Mouse (Mus musculus): ENCODE results near the gene Khnyn. TPM values are rescaled to one million over a fixed set of nuclear protein-coding genes. Genes with fewer than 3 reads are reported as not detected.
A peak's percentile ranks its signal among the peaks of the same experiment; 100 is the strongest.

The Khnyn gene
- polyA plus RNA-seq (2015; fragmentation: Nextera tagmentation; extraction: Ambion mirVana), result 18.3 and 18.8 TPM in 2 replicates

GRCm38 (mm10) chr14:55884713-55885113, at the start of gene Khnyn:
TSS of gene Khnyn (plus strand) at chr14:55884947.
- H3K27me3 ChIP-seq, result no peaks in the 10 kb centered on the region
- peaks cover 42% of the 10 kb centered on the region for H3K4me1 ChIP-seq
- WGBS, result 0% methylated on average over 30 of the region's 30 CpGs
- peak within 1 kb of the TSS; percentile 61 for H3K4me3 ChIP-seq
- peak within 1 kb of the TSS; percentile 68 for H3K9ac ChIP-seq
- H3K36me3 ChIP-seq, result peaks cover 33% of the 10 kb centered on the region
- H3K9me3 ChIP-seq, result no peaks in the 10 kb centered on the region
- peak; percentile 97 for ATAC-seq (ENCODE audit: borderline replicate concordance, extremely low read depth, low FRiP score, low TSS enrichment)
- H3K4me2 ChIP-seq, result peak within 1 kb of the TSS; percentile 79
- peak within 1 kb of the TSS; percentile 97 for H3K27ac ChIP-seq

DNA sequence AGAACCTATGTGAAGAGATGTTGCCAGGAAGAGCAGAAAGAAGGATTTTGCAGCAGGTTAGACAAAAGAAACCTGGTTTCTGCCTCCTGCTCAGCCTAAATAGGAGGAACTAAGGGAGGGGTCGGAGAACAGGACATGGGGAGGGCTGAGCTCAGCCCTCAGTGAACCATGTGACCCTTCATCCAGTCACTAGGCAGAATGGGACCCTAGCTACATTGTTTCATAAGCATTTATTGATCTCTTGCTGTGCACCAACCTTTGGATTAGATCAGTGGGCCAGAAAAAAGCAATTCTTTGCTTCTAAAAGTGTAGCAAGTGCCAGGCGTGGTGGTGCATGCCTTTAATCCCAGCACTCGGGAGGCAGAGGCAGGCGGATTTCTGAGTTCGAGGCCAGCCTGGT, 46.4 kb upstream of the Khnyn start:
- no peak overlapping the region for H3K4me2 ChIP-seq
- H3K27me3 ChIP-seq, result no peaks in the 10 kb centered on the region
- no peak overlapping the region for H3K9ac ChIP-seq
- H3K36me3 ChIP-seq, result peaks cover 7% of the 10 kb centered on the region; the same call in 1 of the 2 replicates
- no peak overlapping the region for H3K4me3 ChIP-seq
- no peak overlapping the region for H3K27ac ChIP-seq
- no peak for ATAC-seq (ENCODE audit: borderline replicate concordance, extremely low read depth, low FRiP score, low TSS enrichment)
- no peaks in the 10 kb centered on the region for H3K9me3 ChIP-seq
- 85% methylated on average over 5 of the region's 5 CpGs for WGBS
- peaks cover 16% of the 10 kb centered on the region for H3K4me1 ChIP-seq

DNA sequence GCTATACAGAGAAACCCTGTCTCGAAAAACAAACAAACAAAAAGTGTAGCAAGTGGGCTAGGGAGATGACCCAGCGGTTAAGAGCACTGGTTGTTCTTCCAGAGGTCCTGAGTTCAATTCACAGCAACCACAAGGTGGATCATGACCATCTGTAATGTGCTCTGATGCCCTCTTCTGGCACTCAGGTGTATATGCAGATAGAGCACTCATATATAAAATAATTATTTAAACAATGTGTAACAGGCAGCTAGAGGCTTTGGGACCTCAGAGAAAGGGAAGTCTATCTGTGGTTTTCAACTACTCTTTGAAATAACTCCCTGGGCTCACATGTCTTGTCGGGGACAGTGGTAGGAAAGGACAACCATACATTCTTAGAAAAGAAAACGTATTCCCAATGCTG, 46.0 kb upstream of the Khnyn start:
- 87% methylated on average over 4 of the region's 4 CpGs for WGBS
- H3K4me1 ChIP-seq, result peaks cover 16% of the 10 kb centered on the region
- ATAC-seq (ENCODE audit: borderline replicate concordance, extremely low read depth, low FRiP score, low TSS enrichment), result no peak

DNA sequence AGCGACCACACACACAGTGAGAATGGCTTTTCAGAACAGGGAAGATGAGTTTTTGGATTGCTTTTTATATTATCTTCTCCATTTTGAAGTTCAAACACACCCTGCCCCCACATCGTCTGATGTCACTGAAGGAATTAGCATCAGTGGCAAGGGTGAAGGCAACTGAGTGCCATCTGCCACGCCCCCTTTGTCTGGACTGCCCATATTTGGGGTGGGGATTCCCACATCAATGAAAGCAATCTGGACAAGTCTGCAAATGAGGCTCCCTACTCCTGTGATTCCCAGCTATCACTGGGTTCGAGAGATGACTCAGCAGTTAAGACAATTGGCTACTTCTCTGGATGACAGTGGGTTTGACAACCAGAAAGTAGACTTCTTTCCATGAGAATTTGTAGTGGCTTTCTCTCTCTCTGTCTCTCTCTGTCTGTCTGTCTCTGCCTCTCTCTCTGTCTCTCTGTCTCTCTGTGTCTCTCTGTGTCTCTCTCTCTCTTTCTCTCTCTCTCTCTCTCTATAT, 43.8 kb upstream of the Khnyn start:
- Histone ChIP-seq H3K27ac (no peak overlapping the region), H3K9me3 (no peaks in the 10 kb centered on the region), H3K4me3 (no peak overlapping the region), H3K36me3 (no peaks in the 10 kb centered on the region), H3K9ac (no peak overlapping the region), H3K4me1 (0 out of 2 replicates have a peak, but pooled peaks cover 3% of the 10 kb centered on the region), H3K4me2 (no peak overlapping the region), H3K27me3 (no peaks in the 10 kb centered on the region)
- WGBS, result 62% methylated on average over 4 of the region's 4 CpGs
- ATAC-seq (ENCODE audit: borderline replicate concordance, extremely low read depth, low FRiP score, low TSS enrichment), result no peak

More for the DNA sequence above, 46.0 kb upstream of the Khnyn start:
- Histone ChIP-seq H3K36me3 (peaks cover 3% of the 10 kb centered on the region; the same call in 1 of the 2 replicates), H3K4me3 (no peak overlapping the region), H3K9ac (no peak overlapping the region), H3K27me3 (no peaks in the 10 kb centered on the region), H3K27ac (no peak overlapping the region), H3K4me2 (no peak overlapping the region), H3K9me3 (no peaks in the 10 kb centered on the region)

DNA sequence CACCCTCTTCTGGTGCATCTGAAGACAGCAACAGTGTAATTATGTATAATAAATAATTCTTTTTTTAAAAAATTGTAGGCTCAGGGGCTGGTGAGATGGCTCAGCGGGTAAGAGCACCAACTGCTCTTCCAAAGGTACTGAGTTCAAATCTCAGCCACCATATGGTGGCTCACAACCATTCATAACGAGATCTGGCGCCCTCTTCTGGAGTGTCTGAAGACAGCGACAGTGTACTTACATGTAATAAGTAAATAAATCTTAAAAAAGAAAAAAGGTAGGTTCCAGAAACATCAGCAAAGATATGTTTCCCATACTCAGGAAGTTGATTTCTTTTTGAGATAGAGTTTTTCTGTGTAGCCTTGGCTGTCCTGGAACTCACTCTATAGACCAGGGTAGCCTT, 42.0 kb upstream of the Khnyn start:
- no peak for ATAC-seq (ENCODE audit: borderline replicate concordance, extremely low read depth, low FRiP score, low TSS enrichment)
- H3K9me3 ChIP-seq, result no peaks in the 10 kb centered on the region
- H3K27ac ChIP-seq, result no peak overlapping the region
- H3K4me3 ChIP-seq, result no peak overlapping the region
- 67% methylated on average over 4 of the region's 4 CpGs for WGBS
- no peaks in the 10 kb centered on the region for H3K4me1 ChIP-seq
- H3K36me3 ChIP-seq, result no peaks in the 10 kb centered on the region
- H3K27me3 ChIP-seq, result no peaks in the 10 kb centered on the region
- no peak overlapping the region for H3K9ac ChIP-seq
- H3K4me2 ChIP-seq, result no peak overlapping the region

DNA sequence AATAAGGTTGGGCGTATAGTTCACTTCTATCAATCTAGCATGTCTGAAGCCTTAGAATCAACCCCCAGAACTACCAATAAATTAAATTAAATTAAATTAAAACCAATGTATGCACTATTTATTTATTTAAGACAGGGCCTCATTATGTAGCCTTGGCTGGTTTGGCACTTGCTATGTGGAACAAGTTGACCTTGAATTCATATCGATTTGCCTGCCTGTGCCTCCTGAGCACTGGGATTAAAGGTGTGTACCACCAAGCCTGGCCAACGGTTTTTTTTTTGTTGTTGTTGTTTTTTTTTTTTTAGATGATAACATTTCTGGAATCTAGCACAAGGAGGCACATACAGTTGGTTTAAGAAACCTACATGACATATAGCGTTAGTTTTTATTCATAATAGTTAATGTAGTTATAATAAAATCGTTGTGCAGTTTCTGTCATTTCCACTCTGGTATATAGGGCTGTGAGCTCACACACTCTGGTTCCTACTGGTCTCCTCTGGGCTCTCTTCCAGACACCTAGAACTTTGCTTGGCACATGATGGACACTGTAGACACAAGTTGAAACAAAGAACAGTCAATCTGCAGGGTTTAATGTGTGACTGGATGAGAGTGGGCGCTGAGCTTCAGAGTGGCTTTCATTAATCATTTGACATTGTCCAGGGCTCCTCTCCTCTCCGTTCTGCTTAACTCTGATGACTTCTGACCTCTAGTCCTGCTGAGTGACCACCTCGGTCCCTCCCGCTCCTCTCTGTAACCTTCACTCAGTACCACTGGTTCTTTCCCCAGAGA, 39.0 kb upstream of the Khnyn start:
- H3K36me3 ChIP-seq, result no peaks in the 10 kb centered on the region
- WGBS, result 62% methylated on average over 9 of the region's 9 CpGs
- no peaks in the 10 kb centered on the region for H3K9me3 ChIP-seq
- H3K27ac ChIP-seq, result no peak overlapping the region
- H3K27me3 ChIP-seq, result no peaks in the 10 kb centered on the region
- no peak overlapping the region for H3K9ac ChIP-seq
- H3K4me3 ChIP-seq, result no peak overlapping the region
- no peaks in the 10 kb centered on the region for H3K4me1 ChIP-seq
- no peak overlapping the region for H3K4me2 ChIP-seq
- no peak for ATAC-seq (ENCODE audit: borderline replicate concordance, extremely low read depth, low FRiP score, low TSS enrichment)

DNA sequence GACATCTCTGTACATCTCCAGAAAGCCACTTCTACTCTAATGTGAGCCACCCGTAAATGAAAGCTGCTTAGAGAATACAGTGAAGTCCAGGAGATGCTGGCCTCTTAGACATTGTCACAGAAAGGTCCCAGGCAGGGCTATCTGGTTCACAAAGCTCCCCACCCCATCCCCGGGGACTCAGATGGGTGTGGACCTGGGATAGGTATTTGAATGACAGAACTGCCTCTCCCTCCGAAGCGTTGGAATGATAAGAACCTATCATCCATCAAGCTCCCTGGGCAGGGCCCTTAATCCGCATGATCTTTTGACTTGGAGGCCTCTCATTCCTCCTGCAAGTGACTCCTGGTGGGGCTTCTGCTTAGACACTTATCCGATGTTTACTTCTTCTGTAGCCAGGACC, 33.9 kb upstream of the Khnyn start:
- no peaks in the 10 kb centered on the region for H3K27me3 ChIP-seq
- no peak overlapping the region for H3K4me2 ChIP-seq
- no peak for ATAC-seq (ENCODE audit: borderline replicate concordance, extremely low read depth, low FRiP score, low TSS enrichment)
- H3K4me1 ChIP-seq, result peaks cover 21% of the 10 kb centered on the region
- H3K9me3 ChIP-seq, result no peaks in the 10 kb centered on the region
- H3K27ac ChIP-seq, result no peak overlapping the region
- no peak overlapping the region for H3K9ac ChIP-seq
- H3K4me3 ChIP-seq, result no peak overlapping the region
- 37% methylated on average over 6 of the region's 6 CpGs for WGBS
- H3K36me3 ChIP-seq, result no peaks in the 10 kb centered on the region

GRCm38 (mm10) chr14:55852646-55853551, 31.8 kb upstream of the Khnyn start:
- Histone ChIP-seq H3K4me3 (peak overlapping the region; percentile 74), H3K27me3 (no peaks in the 10 kb centered on the region), H3K9ac (peak overlapping the region; percentile 75; the same call in 1 of the 2 replicates), H3K4me1 (peaks cover 40% of the 10 kb centered on the region), H3K36me3 (no peaks in the 10 kb centered on the region), H3K4me2 (peak overlapping the region; percentile 77), H3K27ac (peak overlapping the region; percentile 97), H3K9me3 (no peaks in the 10 kb centered on the region)
- 4% methylated on average over 11 of the region's 11 CpGs for WGBS
- peak; percentile 82 for ATAC-seq (ENCODE audit: borderline replicate concordance, extremely low read depth, low FRiP score, low TSS enrichment)

DNA sequence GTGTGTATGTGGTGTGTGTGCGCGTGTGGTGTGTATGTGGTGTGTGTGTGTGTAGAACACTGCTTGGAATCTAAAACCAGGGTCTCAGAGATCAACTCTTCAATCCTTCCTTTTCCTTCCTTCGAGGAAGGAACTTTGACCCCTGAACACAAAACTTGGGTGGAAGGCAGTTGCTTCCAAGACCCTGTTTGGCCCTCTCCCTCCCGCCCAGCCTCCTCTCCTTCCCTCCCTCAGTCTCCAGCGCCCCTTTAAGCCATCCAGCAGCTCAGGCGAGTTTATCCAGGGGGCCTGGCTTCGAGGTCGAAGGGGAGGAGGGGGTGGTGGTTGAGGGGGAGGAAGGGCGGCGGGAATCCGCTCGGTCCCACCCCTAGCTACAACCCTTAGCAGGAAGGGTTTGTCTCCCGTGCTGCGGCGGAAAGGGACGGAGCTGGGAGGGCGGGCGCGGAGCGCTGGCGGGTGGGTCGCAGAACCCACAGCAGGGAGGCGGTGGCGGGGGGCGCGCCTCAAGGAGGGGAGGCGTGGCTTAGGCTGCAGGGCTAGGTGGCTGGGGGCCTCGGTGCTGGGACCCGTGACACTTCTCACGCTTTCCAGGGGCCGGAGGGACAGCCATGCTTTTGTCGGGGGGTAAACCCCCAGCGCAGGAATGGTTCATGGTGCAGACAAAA, 31.0 kb upstream of the Khnyn start, which contains the start of gene Nynrin:
Nynrin (plus strand) TSS at position 390 of the 665 bp plus-strand sequence.
- Histone ChIP-seq H3K4me3 (peak within 1 kb of the TSS; percentile 74), H3K4me2 (peak within 1 kb of the TSS; percentile 77), H3K36me3 (no peaks in the 10 kb centered on the region; the same call in 1 of the 2 replicates), H3K9me3 (no peaks in the 10 kb centered on the region), H3K27me3 (no peaks in the 10 kb centered on the region), H3K9ac (peak within 1 kb of the TSS; percentile 75), H3K27ac (peak within 1 kb of the TSS; percentile 97), H3K4me1 (peaks cover 48% of the 10 kb centered on the region)
- ATAC-seq (ENCODE audit: borderline replicate concordance, extremely low read depth, low FRiP score, low TSS enrichment), result peak; percentile 90
- WGBS, result 2% methylated on average over 32 of the region's 33 CpGs

DNA sequence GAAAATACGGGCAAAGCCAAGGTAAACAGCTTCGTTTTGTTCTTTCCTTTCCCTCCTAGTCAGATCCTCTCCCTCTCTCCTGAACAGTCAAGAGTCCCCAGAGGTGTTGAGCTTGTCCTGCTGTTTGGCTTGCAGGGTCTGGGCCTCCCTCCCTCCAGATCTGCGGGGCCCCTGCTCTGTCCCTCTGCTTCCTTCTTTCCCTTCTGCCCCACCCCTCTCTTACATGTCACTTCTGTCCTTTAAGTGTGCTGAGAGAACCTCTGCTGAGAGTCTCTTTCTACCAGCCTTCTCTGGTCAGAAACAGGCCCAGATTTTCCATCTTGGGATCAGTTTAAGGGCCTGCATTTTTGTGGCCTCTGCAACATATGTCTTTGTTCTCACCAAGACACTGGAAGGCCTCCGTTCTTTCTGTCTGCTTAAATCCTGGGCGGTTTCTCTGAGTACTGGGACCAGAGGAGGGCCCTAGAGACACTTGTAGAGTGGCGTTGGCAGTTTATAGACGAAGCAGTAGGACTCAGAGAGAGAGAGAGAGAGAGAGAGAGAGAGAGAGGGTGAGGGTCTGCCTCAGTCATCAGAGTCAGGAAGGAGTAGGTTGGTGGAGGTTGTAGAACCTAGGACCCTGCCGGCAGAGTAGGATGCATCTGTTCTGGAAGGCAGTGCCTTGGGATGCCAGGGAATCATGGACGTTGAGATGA, 30.2 kb upstream of the Khnyn start:
- ATAC-seq (ENCODE audit: borderline replicate concordance, extremely low read depth, low FRiP score, low TSS enrichment), result peak; percentile 25; the same call in 1 of the 2 replicates

More for the DNA sequence above, 30.2 kb upstream of the Khnyn start:
- Histone ChIP-seq H3K4me1 (peaks cover 56% of the 10 kb centered on the region), H3K27me3 (no peaks in the 10 kb centered on the region), H3K9me3 (no peaks in the 10 kb centered on the region), H3K36me3 (peaks cover 5% of the 10 kb centered on the region; the same call in 1 of the 2 replicates), H3K4me2 (peak overlapping the region; percentile 77), H3K4me3 (peak overlapping the region; percentile 74), H3K9ac (peak overlapping the region; percentile 75), H3K27ac (peak overlapping the region; percentile 97)
- WGBS, result 0% methylated on average over 9 of the region's 9 CpGs

All from lung, embryonic 15.5 days (tissue).